Mouse (Mus musculus) heart, postnatal 0 days (tissue): ENCODE measurements at regions not wholly inside any gene's neighbourhood (a gene's known extent, or its start where the extent isn't known, plus 50 kb on each side); places are given as distances from the start of the nearest gene placed in this dataset.

Experiments
- ATAC-seq: fragments of 200-750 bp; cut with Nextera tagmentation; 2 replicates; pipeline ENCODE4 v1.8.0; 2017; ENCODE audit warnings: low read depth, moderate number of reproducible peaks, moderate library complexity; ENCODE audit not compliant: insufficient read depth
- DNase-seq: peaks from one replicate; pipeline ENCODE4 v3.0.0-alpha.2; 2016; ENCODE audit warnings: low spot score
- H3K27ac ChIP-seq: fragments of 300-500 bp; sonication (generic); 2 replicates; pipeline ENCODE4 v1.5.1; 2014; ENCODE audit warnings: low read depth, mild to moderate bottlenecking
- H3K27me3 ChIP-seq: fragments of 300-500 bp; sonication (generic); 2 replicates; pipeline ENCODE4 v1.6.1; 2014; ENCODE audit warnings: low read length, mixed read lengths; ENCODE audit not compliant: control insufficient read depth, insufficient read depth
- H3K36me3 ChIP-seq: fragments of 300-500 bp; sonication (generic); replicated peaks from 2 replicates; pipeline ENCODE4 v1.6.1; 2014; ENCODE audit warnings: low read length, mixed read lengths; ENCODE audit not compliant: control insufficient read depth, insufficient read depth
- H3K4me1 ChIP-seq: fragments of 300-500 bp; sonication (generic); 2 replicates; pipeline ENCODE4 v1.6.1; 2014; ENCODE audit warnings: antibody characterized with exemption; ENCODE audit not compliant: control insufficient read depth, insufficient read depth
- H3K4me2 ChIP-seq: fragments of 300-500 bp; sonication (generic); 2 replicates; pipeline ENCODE4 v1.6.1; 2014; ENCODE audit warnings: low read depth, mild to moderate bottlenecking, low read length, moderate library complexity
- H3K4me3 ChIP-seq: fragments of 300-500 bp; sonication (generic); 2 replicates; pipeline ENCODE4 v1.5.1; 2014; ENCODE audit warnings: low read depth, low read length
- H3K9ac ChIP-seq: fragments of 300-500 bp; sonication (generic); replicated peaks from 2 replicates; pipeline ENCODE4 v1.6.1; 2014; ENCODE audit warnings: low read depth, low read length, mixed read lengths
- H3K9me3 ChIP-seq: fragments of 300-500 bp; sonication (generic); replicated peaks from 2 replicates; pipeline ENCODE4 v1.6.1; 2016; ENCODE audit warnings: low read length; ENCODE audit not compliant: control insufficient read depth
- CTCF ChIP-seq: IDR thresholded peaks from 2 replicates; pipeline ENCODE4 v1.5.1; 2016; ENCODE audit warnings: antibody characterized with exemption, control low read depth, low read depth
- EP300 ChIP-seq: IDR thresholded peaks from 2 replicates; pipeline ENCODE4 v1.6.1; 2016; ENCODE audit warnings: antibody characterized with exemption, low read depth
- WGBS: fragments of 180-500 bp; shearing (Covaris S2); extraction: QIAGEN DNeasy Blood & Tissue Kit; methylation state at CpG from one replicate; pipeline ENCODE4 v1.1.7; 2014; 5-methylcytosine and 5-hydroxymethylcytosine counted together

DNA sequence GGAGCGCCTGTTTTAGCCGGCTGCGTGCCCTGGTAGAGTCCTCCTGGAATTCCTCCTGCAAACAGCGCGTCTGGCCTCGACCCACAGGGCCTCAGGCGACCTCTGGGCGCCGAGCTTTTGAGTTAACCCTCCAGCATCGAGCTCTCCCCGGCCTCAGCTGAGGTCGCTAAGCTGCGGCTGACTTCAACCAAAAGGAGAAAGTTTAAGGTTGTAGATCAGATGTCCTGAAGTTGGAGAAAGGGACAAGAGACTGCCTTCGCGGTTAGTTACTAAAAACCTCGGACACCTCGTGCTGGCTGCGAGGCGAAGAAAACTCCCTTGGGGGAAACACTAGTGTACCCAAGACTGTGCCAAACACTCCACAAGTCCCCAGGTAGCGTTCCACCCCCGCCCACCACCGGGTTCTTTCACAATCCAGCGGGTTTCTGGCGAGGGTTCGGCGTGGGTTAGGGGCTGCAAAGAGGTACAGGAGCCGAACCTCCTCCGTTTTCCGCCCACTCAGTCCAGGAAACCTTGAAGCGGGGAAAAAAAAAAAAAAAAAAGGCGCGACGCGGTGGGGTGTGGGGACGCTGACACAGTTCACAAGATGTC lies 78.9 kb downstream of the Kcnrg start:
- Histone ChIP-seq H3K4me2 (peak overlapping the region; percentile 86), H3K9ac (peak overlapping the region; percentile 42; the same call in 1 of the 2 replicates), H3K36me3 (no peaks in the 10 kb centered on the region), H3K27ac (no peak overlapping the region), H3K9me3 (no peaks in the 10 kb centered on the region), H3K4me3 (peak overlapping the region; percentile 54), H3K4me1 (peaks cover 15% of the 10 kb centered on the region; the same call in 1 of the 2 replicates), H3K27me3 (peaks cover 32% of the 10 kb centered on the region)
- no peak for ATAC-seq
- 16% methylated on average over 32 of the region's 35 CpGs for WGBS
- peak; percentile 21 for DNase-seq
- TF ChIP-seq CTCF (no peak), EP300 (no peak)

DNA sequence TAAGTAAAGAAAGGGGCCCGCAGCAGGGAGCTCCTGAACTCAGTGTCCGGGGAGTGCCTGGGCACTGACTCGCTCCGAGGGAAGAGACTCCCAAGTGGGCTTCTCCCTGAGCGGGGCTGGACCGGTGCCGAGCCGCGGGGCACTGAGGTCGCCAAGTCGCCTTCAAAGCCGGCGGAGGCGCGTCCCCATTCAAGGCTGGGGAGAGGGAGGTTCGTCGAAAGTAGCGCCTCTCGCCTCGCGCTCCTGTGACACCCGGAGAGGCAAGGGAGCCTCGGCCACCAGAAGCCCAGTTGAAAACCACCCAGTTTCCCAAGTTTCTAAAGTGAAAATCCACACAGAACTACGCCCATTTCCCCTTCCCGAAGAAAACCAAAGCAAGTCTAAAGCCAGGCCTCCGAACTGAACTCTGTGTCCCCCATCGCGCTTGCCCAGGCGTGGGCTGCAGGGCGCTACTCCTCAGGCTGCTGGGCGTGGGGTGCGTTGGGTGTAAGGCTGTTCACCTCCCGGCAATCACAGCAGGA lies 79.6 kb downstream of the Kcnrg start:
- Histone ChIP-seq H3K4me3 (peak overlapping the region; percentile 54), H3K27ac (peak overlapping the region; percentile 4; the same call in 1 of the 2 replicates), H3K4me2 (peak overlapping the region; percentile 86), H3K9me3 (no peaks in the 10 kb centered on the region), H3K36me3 (no peaks in the 10 kb centered on the region), H3K4me1 (peaks cover 15% of the 10 kb centered on the region; the same call in 1 of the 2 replicates), H3K27me3 (peaks cover 35% of the 10 kb centered on the region), H3K9ac (peak overlapping the region; percentile 42; the same call in 1 of the 2 replicates)
- no peak for ATAC-seq
- DNase-seq: peak; percentile 19
- 1% methylated on average over 33 of the region's 33 CpGs for WGBS
- no peak for TF ChIP-seq EP300
- TF ChIP-seq CTCF: no peak

DNA sequence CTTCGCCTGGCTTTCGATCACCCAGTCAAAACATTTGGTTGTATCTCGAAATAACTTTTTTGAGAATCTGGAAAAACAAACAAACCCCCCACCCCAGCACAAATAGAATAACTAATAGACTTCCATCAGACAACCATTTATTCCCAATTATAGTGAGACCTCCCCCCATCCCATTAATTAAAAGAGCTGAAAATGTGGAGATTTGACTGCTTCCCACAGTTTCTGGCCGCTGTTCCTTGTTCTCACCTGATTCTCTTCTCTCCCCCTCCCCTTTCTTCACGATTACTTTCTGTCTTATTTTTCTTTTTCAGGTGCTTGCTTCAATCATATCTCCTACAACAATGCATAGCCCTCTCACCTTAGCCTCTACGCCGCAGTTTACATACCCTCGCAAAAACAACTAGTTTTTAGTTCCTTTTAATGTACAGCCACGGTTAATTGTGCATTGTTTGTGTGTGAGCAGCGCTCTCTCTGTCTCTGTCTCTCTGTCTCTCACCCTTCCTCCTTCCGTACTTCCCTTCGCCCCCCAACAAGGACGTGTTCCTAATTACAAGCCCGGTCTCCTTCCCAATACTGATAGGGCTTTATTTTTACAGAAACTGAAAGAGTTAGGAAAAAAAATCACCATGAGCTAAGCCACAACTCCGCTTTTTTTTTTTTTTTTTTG lies 80.2 kb downstream of the Kcnrg start:
- Histone ChIP-seq H3K4me1 (peaks cover 15% of the 10 kb centered on the region; the same call in 1 of the 2 replicates), H3K36me3 (no peaks in the 10 kb centered on the region), H3K4me3 (peak overlapping the region; percentile 54), H3K9me3 (no peaks in the 10 kb centered on the region), H3K27me3 (peaks cover 35% of the 10 kb centered on the region), H3K9ac (no peak overlapping the region), H3K4me2 (peak overlapping the region; percentile 86), H3K27ac (peak overlapping the region; percentile 4; the same call in 1 of the 2 replicates)
- peak; percentile 22 for DNase-seq
- ATAC-seq: no peak
- no peak for TF ChIP-seq CTCF
- no peak for TF ChIP-seq EP300
- 3% methylated on average over 15 of the region's 15 CpGs for WGBS

GRCm38 (mm10) chr14:61688013-61688520 lies 80.8 kb downstream of the Kcnrg start:
- H3K9ac ChIP-seq: no peak overlapping the region
- TF ChIP-seq CTCF: no peak
- H3K9me3 ChIP-seq: no peaks in the 10 kb centered on the region
- H3K4me2 ChIP-seq: peak overlapping the region; percentile 86; the same call in 1 of the 2 replicates
- DNase-seq: peak; percentile 30
- peak overlapping the region; percentile 54; the same call in 1 of the 2 replicates for H3K4me3 ChIP-seq
- peaks cover 35% of the 10 kb centered on the region for H3K27me3 ChIP-seq
- no peak overlapping the region for H3K27ac ChIP-seq
- H3K4me1 ChIP-seq: peaks cover 14% of the 10 kb centered on the region; the same call in 1 of the 2 replicates
- WGBS: 9% methylated on average over 11 of the region's 11 CpGs
- ATAC-seq: no peak
- no peaks in the 10 kb centered on the region for H3K36me3 ChIP-seq

- peak; percentile 20 for DNase-seq
- H3K4me1 ChIP-seq: 0 out of 2 replicates have a peak, but pooled peaks cover 9% of the 10 kb centered on the region
- TF ChIP-seq CTCF: no peak
- no peak for TF ChIP-seq EP300
- no peak overlapping the region for H3K9ac ChIP-seq
- ATAC-seq: no peak
- no peaks in the 10 kb centered on the region for H3K9me3 ChIP-seq
- H3K4me2 ChIP-seq: peak overlapping the region; percentile 48
- peak overlapping the region; percentile 12 for H3K4me3 ChIP-seq
- peaks cover 35% of the 10 kb centered on the region for H3K27me3 ChIP-seq
- H3K27ac ChIP-seq: no peak overlapping the region
- 5% methylated on average over 9 of the region's 9 CpGs for WGBS
- no peaks in the 10 kb centered on the region for H3K36me3 ChIP-seq
Measured at GRCm38 (mm10) chr14:61688666-61689065, 81.4 kb downstream of the Kcnrg start.
